Mouse (Mus musculus) forebrain, embryonic 16.5 days (tissue): Measurements from ENCODE around the gene Olfr876. TPM values are rescaled to one million over a fixed set of nuclear protein-coding genes. Genes with fewer than 3 reads are reported as not detected.

Experiments
- polyA plus RNA-seq: library from polyadenylated mRNA; unstranded; fragments of >200 nt; fragmentation: Nextera tagmentation; extraction: Ambion mirVana; gene quantifications from 2 replicates; pipeline ENCODE4 v1.2.1, GENCODE M21; 2015

The Olfr876 gene
- polyA plus RNA-seq, 1 experiment from 2014 or later, result not detected

Other genes starting within 250 kb of the Olfr876 start
- gene Siae, start 247.3 kb upstream of the Olfr876 start, polyA plus RNA-seq, result 9.2 and 9.4 TPM in 2 replicates
- gene Spa17, start 189.3 kb upstream of the Olfr876 start, polyA plus RNA-seq, result 6.1 and 6.9 TPM in 2 replicates
- 79.2 and 80.7 TPM in 2 replicates for gene Tbrg1, start 145.7 kb upstream of the Olfr876 start, polyA plus RNA-seq
- gene Panx3, start 133.8 kb upstream of the Olfr876 start, polyA plus RNA-seq, result 0.96 TPM in 1 of 2 replicates, not detected in the other
- gene Olfr160, start 86.8 kb upstream of the Olfr876 start, polyA plus RNA-seq, result not detected in 2 replicates
- gene Olfr874, start 57.9 kb upstream of the Olfr876 start, polyA plus RNA-seq, result not detected in 2 replicates
- gene Olfr875, start 31.2 kb upstream of the Olfr876 start, polyA plus RNA-seq, result not detected in 2 replicates
- not detected in 2 replicates for gene Olfr877, start 51.2 kb downstream of the Olfr876 start, polyA plus RNA-seq
- not detected in 2 replicates for gene Olfr145, start 93.7 kb downstream of the Olfr876 start, polyA plus RNA-seq
- gene Olfr878, start 114.8 kb downstream of the Olfr876 start, polyA plus RNA-seq, result not detected in 2 replicates
- not detected in 2 replicates for gene Olfr881, start 188.8 kb downstream of the Olfr876 start, polyA plus RNA-seq
- gene Olfr883, start 222.8 kb downstream of the Olfr876 start, polyA plus RNA-seq, result not detected in 2 replicates
- not detected in 2 replicates for gene Olfr884, start 243.5 kb downstream of the Olfr876 start, polyA plus RNA-seq